Mouse (Mus musculus) CH12.LX (cell line): Measurements from ENCODE around the gene Cpt1a. TPM values are rescaled to one million over a fixed set of nuclear protein-coding genes. Genes with fewer than 3 reads are reported as not detected.

Source experiments
- DNase-seq: peaks from one replicate; pipeline ENCODE4 v3.0.0-alpha.2; 2013; ENCODE audit errors: extremely low read depth
- H3K27ac ChIP-seq: 2 replicates; pipeline ENCODE4 v1.5.1; 2012; ENCODE audit warnings: low read depth, mild to moderate bottlenecking, control low read depth, moderate library complexity; ENCODE audit not compliant: insufficient read depth
- H3K27me3 ChIP-seq: replicated peaks from 2 replicates; pipeline ENCODE3; 2012; ENCODE audit warnings: inconsistent platforms
- H3K36me3 ChIP-seq, 2 experiments: replicated peaks in 1 of 2; 2 replicates each; pipeline versions ENCODE3 to v1.6.1; 2012; ENCODE audit warnings: inconsistent platforms in 1 of 2, low read length in 1 of 2, mild to moderate bottlenecking in 1 of 2, mixed read lengths in 1 of 2, moderate library complexity in 1 of 2; ENCODE audit not compliant: control insufficient read depth in 1 of 2, insufficient read depth in 1 of 2
- H3K4me1 ChIP-seq, 2 experiments: 2 replicates each; pipeline ENCODE4 v1.6.1; 2012; ENCODE audit warnings: inconsistent platforms in 1 of 2, moderate library complexity in 1 of 2; ENCODE audit not compliant: insufficient read depth in 2 of 2, control insufficient read depth in 1 of 2
- H3K4me2 ChIP-seq: 2 replicates; pipeline ENCODE4 v1.6.1; 2012; ENCODE audit warnings: low read depth, mild to moderate bottlenecking, control low read depth; ENCODE audit not compliant: poor library complexity, insufficient read depth, severe bottlenecking
- H3K4me3 ChIP-seq, 3 experiments: fragments of 150-350 bp in 1 of 3; sonication (generic) in 1 of 3; replicated peaks in 1 of 3; 2 replicates each; pipeline versions ENCODE3 to v1.5.1; 2011 to 2012; ENCODE audit warnings: low read depth in 2 of 3, low read length in 2 of 3, mild to moderate bottlenecking in 2 of 3, moderate library complexity in 2 of 3, control low read depth in 1 of 3, improper control_type of control experiment in 1 of 3, inconsistent platforms in 1 of 3, mixed read lengths in 1 of 3; ENCODE audit not compliant: poor library complexity in 1 of 3
- H3K79me2 ChIP-seq: replicated peaks from 2 replicates; pipeline ENCODE4 v1.6.1; 2012; ENCODE audit warnings: mild to moderate bottlenecking, moderate library complexity; ENCODE audit not compliant: control insufficient read depth, poor library complexity, insufficient read depth, severe bottlenecking; ENCODE audit errors: extremely low read depth
- H3K9ac ChIP-seq: 2 replicates; pipeline ENCODE4 v1.6.1; 2012; ENCODE audit warnings: low read depth, mild to moderate bottlenecking, control low read depth, moderate library complexity; ENCODE audit not compliant: insufficient read depth
- H3K9me3 ChIP-seq: replicated peaks from 2 replicates; pipeline ENCODE3; 2012; ENCODE audit warnings: low read length, inconsistent platforms, mixed read lengths
- BHLHE40 ChIP-seq: IDR thresholded peaks from 2 replicates; pipeline ENCODE4 v1.6.1; 2011; ENCODE audit warnings: mild to moderate bottlenecking, low read depth, low read length, improper control_type of control experiment
- CHD1 ChIP-seq: IDR thresholded peaks from 2 replicates; pipeline ENCODE4 v1.6.1; 2012; ENCODE audit warnings: low read depth, low read length, improper control_type of control experiment, inconsistent platforms
- CHD2 ChIP-seq: IDR thresholded peaks from 2 replicates; pipeline ENCODE4 v1.6.1; 2011; ENCODE audit warnings: low read length, improper control_type of control experiment
- CTCF ChIP-seq, 2 experiments: IDR thresholded peaks in 1 of 2; conservative IDR thresholded peaks in 1 of 2; 2 replicates each; pipeline ENCODE4 v1.5.1; 2011 to 2012; ENCODE audit warnings: low read depth in 2 of 2, low read length in 2 of 2, improper control_type of control experiment in 1 of 2, inconsistent platforms in 1 of 2, mild to moderate bottlenecking in 1 of 2, moderate library complexity in 1 of 2
- E2F4 ChIP-seq: IDR thresholded peaks from 2 replicates; pipeline ENCODE4 v1.6.1; 2011; ENCODE audit warnings: low read depth, low read length, improper control_type of control experiment; ENCODE audit not compliant: insufficient replicate concordance
- ELF1 ChIP-seq: IDR thresholded peaks from 2 replicates; pipeline ENCODE4 v1.6.1; 2014; ENCODE audit warnings: low read depth, mild to moderate bottlenecking, inconsistent platforms, low read length, improper control_type of control experiment
- EP300 ChIP-seq: IDR thresholded peaks from 2 replicates; pipeline ENCODE4 v1.6.1; 2011; ENCODE audit warnings: low read length, improper control_type of control experiment
- ETS1 ChIP-seq: conservative IDR thresholded peaks from 2 replicates; pipeline ENCODE4 v1.6.1; 2012; ENCODE audit warnings: low read depth, mild to moderate bottlenecking, inconsistent platforms, low read length, improper control_type of control experiment, moderate library complexity
- GABPA ChIP-seq: IDR thresholded peaks from 2 replicates; pipeline ENCODE4 v1.6.1; 2012; ENCODE audit warnings: low read depth, low read length, improper control_type of control experiment, inconsistent platforms; ENCODE audit not compliant: insufficient replicate concordance
- HCFC1 ChIP-seq: IDR thresholded peaks from 2 replicates; pipeline ENCODE4 v1.6.1; 2012; ENCODE audit warnings: low read depth, mild to moderate bottlenecking, inconsistent platforms, low read length, improper control_type of control experiment
- IRF4 ChIP-seq: IDR thresholded peaks from 2 replicates; pipeline ENCODE4 v1.6.1; 2014; ENCODE audit warnings: low read depth, mild to moderate bottlenecking, inconsistent platforms, low read length, improper control_type of control experiment
- JUN ChIP-seq: IDR thresholded peaks from 2 replicates; pipeline ENCODE4 v1.6.1; 2011; ENCODE audit warnings: low read depth, mild to moderate bottlenecking, low read length, improper control_type of control experiment, moderate library complexity; ENCODE audit not compliant: insufficient read depth
- JUND ChIP-seq: conservative IDR thresholded peaks from 2 replicates; pipeline ENCODE4 v1.6.1; 2011; ENCODE audit warnings: low read depth, low read length, improper control_type of control experiment
- KAT2A ChIP-seq: IDR thresholded peaks from 2 replicates; pipeline ENCODE4 v1.6.1; 2012; ENCODE audit warnings: low read length, improper control_type of control experiment, inconsistent platforms; ENCODE audit not compliant: insufficient replicate concordance
- MAFK ChIP-seq: IDR thresholded peaks from 2 replicates; pipeline ENCODE4 v1.6.1; 2011; ENCODE audit warnings: low read length, improper control_type of control experiment; ENCODE audit not compliant: insufficient replicate concordance
- MAX ChIP-seq: IDR thresholded peaks from 2 replicates; pipeline ENCODE4 v1.6.1; 2011; ENCODE audit warnings: low read length, improper control_type of control experiment
- MAZ ChIP-seq: IDR thresholded peaks from 2 replicates; pipeline ENCODE4 v1.6.1; 2012; ENCODE audit warnings: low read depth, mild to moderate bottlenecking, inconsistent platforms, low read length, improper control_type of control experiment, moderate library complexity
- MEF2A ChIP-seq: IDR thresholded peaks from 2 replicates; pipeline ENCODE4 v1.6.1; 2014; ENCODE audit warnings: low read depth, mild to moderate bottlenecking, inconsistent platforms, low read length, improper control_type of control experiment, borderline replicate concordance
- MXI1 ChIP-seq: IDR thresholded peaks from 2 replicates; pipeline ENCODE4 v1.6.1; 2011; ENCODE audit warnings: mild to moderate bottlenecking, low read depth, low read length, improper control_type of control experiment
- MYC ChIP-seq: IDR thresholded peaks from 2 replicates; pipeline ENCODE4 v1.6.1; 2011; ENCODE audit warnings: low read depth, mild to moderate bottlenecking, improper control_type of control experiment, low read length
- NELFE ChIP-seq: IDR thresholded peaks from 2 replicates; pipeline ENCODE4 v1.6.1; 2011; ENCODE audit warnings: low read depth, low read length, improper control_type of control experiment
- NRF1 ChIP-seq: IDR thresholded peaks from 2 replicates; pipeline ENCODE4 v1.6.1; 2014; ENCODE audit warnings: low read depth, mild to moderate bottlenecking, inconsistent platforms, low read length, improper control_type of control experiment, moderate library complexity
- PAX5 ChIP-seq: IDR thresholded peaks from 2 replicates; pipeline ENCODE4 v1.6.1; 2012; ENCODE audit warnings: low read length, inconsistent platforms, mixed read lengths
- POLR2A ChIP-seq: IDR thresholded peaks from 2 replicates; pipeline ENCODE4 v1.6.1; 2011; ENCODE audit warnings: low read depth, mild to moderate bottlenecking, improper control_type of control experiment, low read length
- POLR2AphosphoS2 ChIP-seq: IDR thresholded peaks from 2 replicates; pipeline ENCODE4 v1.6.1; 2011; ENCODE audit warnings: low read depth, low read length, improper control_type of control experiment
- RAD21 ChIP-seq: IDR thresholded peaks from 2 replicates; pipeline ENCODE4 v1.6.1; 2011; ENCODE audit warnings: low read depth, mild to moderate bottlenecking, low read length, improper control_type of control experiment, moderate library complexity
- RCOR1 ChIP-seq: conservative IDR thresholded peaks from 2 replicates; pipeline ENCODE4 v1.6.1; 2012; ENCODE audit warnings: low read depth, mild to moderate bottlenecking, inconsistent platforms, low read length, improper control_type of control experiment
- SIN3A ChIP-seq: IDR thresholded peaks from 2 replicates; pipeline ENCODE4 v1.6.1; 2012; ENCODE audit warnings: low read length, improper control_type of control experiment, inconsistent platforms
- SMC3 ChIP-seq: IDR thresholded peaks from 2 replicates; pipeline ENCODE4 v1.6.1; 2011; ENCODE audit warnings: low read depth, low read length, improper control_type of control experiment
- TBP ChIP-seq: conservative IDR thresholded peaks from 2 replicates; pipeline ENCODE4 v1.6.1; 2011; ENCODE audit warnings: low read depth, low read length, improper control_type of control experiment
- TCF12 ChIP-seq: IDR thresholded peaks from 2 replicates; pipeline ENCODE4 v1.6.1; 2014; ENCODE audit warnings: low read depth, mild to moderate bottlenecking, inconsistent platforms, low read length, improper control_type of control experiment
- UBTF ChIP-seq: IDR thresholded peaks from 2 replicates; pipeline ENCODE4 v1.6.1; 2012; ENCODE audit warnings: low read depth, mild to moderate bottlenecking, inconsistent platforms, low read length, improper control_type of control experiment, moderate library complexity
- USF1 ChIP-seq: IDR thresholded peaks from 2 replicates; pipeline ENCODE4 v1.6.1; 2014; ENCODE audit warnings: low read depth, mild to moderate bottlenecking, inconsistent platforms, low read length, improper control_type of control experiment
- USF2 ChIP-seq: conservative IDR thresholded peaks from 2 replicates; pipeline ENCODE4 v1.6.1; 2011; ENCODE audit warnings: low read depth, low read length, improper control_type of control experiment
- ZC3H11A ChIP-seq: IDR thresholded peaks from 2 replicates; pipeline ENCODE4 v1.6.1; 2012; ENCODE audit warnings: low read depth, mild to moderate bottlenecking, inconsistent platforms, low read length, improper control_type of control experiment
- ZKSCAN1 ChIP-seq: IDR thresholded peaks from 2 replicates; pipeline ENCODE4 v1.6.1; 2012; ENCODE audit warnings: low read depth, inconsistent platforms, low read length, improper control_type of control experiment, borderline replicate concordance
- ZMIZ1 ChIP-seq: IDR thresholded peaks from 2 replicates; pipeline ENCODE4 v1.6.1; 2012; ENCODE audit warnings: low read depth, mild to moderate bottlenecking, inconsistent platforms, low read length, improper control_type of control experiment
- ZNF384 ChIP-seq: IDR thresholded peaks from 2 replicates; pipeline ENCODE4 v1.6.1; 2012; ENCODE audit warnings: low read depth, low read length, improper control_type of control experiment, inconsistent platforms
- dilution Hi-C: fragments of 300-500 bp; cut with MboI; formaldehyde crosslinking; loops from 2 replicates; pipeline ENCODE4 v1.14.3; 2020; ENCODE audit warnings: low sequenced_read_pairs; ENCODE audit not compliant: extremely low pct_unique_long_range_greater_than_20kb, extremely low pct_ligation_motif_present
- in situ Hi-C: fragments of 300-500 bp; cut with MboI; formaldehyde crosslinking; loops from 3 replicates; pipeline ENCODE4 v1.14.3; 2019; ENCODE audit warnings: low sequenced_read_pairs, low pct_ligation_motif_present, low pct_unique_long_range_greater_than_20kb, mixed read lengths
- polyA plus RNA-seq: library from polyadenylated mRNA; unstranded; fragments of >175 nt; gene quantifications from 2 replicates; pipeline ENCODE4 v1.2.1, GENCODE M21; 2012; ENCODE audit warnings: low read depth; ENCODE audit not compliant: insufficient read length
- total RNA-seq, 2 experiments: library from RNA; depleted of rRNA; stranded (reverse); fragments of 300-350 nt in 1 of 2; fragments of >200 nt in 1 of 2; gene quantifications; 2 replicates each; pipeline ENCODE4 v1.2.3; 2012 to 2014

Gene Cpt1a
- total and polyA plus RNA-seq, 3 experiments: 0.81 to 4.5 (median 2.6) TPM

DNA sequence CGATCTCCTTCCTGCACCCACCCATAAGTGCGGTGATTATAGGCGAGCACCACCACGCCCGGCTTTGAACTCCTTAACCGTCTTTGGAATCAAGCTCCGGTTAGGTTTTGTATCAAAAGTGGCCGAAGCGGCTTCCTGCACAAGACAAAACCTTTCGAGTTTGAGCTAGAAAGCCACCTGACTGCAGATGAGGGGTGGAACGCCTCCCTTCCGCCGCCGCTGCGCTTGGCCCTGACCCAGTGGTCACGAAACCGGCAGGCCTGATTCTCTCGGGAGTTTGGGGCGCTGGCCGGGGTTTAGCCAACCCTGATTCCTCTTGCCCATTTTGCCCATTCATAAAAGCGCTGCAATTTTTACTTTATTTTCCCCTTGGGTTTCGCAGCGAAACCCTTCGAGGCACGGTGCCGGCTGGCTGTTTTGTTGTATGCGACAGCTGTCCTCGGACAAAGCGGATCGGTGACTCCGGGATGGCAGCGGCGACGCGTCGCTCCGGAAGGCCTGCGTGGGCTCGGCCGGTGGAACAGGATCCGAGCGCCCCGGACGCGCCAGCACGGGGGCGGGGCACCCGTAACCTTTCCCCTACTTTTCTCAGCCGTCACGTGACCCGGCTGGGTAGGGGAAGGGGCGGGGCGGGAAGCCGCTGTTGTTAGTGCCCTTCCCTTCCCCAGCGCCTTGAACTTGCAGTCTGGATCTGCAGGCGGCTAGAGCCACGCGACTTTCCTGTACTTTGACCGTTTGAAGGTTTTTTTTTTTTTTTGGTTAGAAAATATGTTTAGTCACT, 3.0 kb downstream of the Cpt1a start:
- Histone ChIP-seq H3K9ac (peak overlapping the region; percentile 49; the same call in 1 of the 2 replicates), H3K27ac (peak overlapping the region; percentile 92), H3K9me3 (peaks cover 5% of the 10 kb centered on the region), H3K4me3 (peak overlapping the region; percentile 52 to 68 (median 59)), H3K4me2 (peak overlapping the region; percentile 64), H3K36me3 (no peaks in the 10 kb centered on the region), H3K27me3 (peaks cover 6% of the 10 kb centered on the region), H3K4me1 (peaks cover 2 to 29% of the 10 kb centered on the region in 2 experiments), H3K79me2 (no peaks in the 10 kb centered on the region)
- TF ChIP-seq TCF12 (0 out of 2 replicates have a peak, but pooled peaks have one; percentile 30), TBP (no peak), GABPA (no peak), E2F4 (no peak), POLR2A (peak; percentile 65; the same call in 1 of the 2 replicates), ELF1 (0 out of 2 replicates have a peak, but pooled peaks have one; percentile 18), SIN3A (peak; percentile 57; the same call in 1 of the 2 replicates), ZMIZ1 (no peak; the same call in 1 of the 2 replicates), SMC3 (no peak; the same call in 1 of the 2 replicates), CHD2 (no peak), USF2 (peak; percentile 95), ZNF384 (peak; percentile 45), MAX (peak; percentile 95), MAZ (no peak), POLR2AphosphoS2 (no peak), RAD21 (no peak), MAFK (no peak), ZC3H11A (no peak), JUND (no peak), NRF1 (peak; percentile 42), KAT2A (0 out of 2 replicates have a peak, but pooled peaks have one; percentile 20), UBTF (no peak; the same call in 1 of the 2 replicates), BHLHE40 (peak; percentile 75), IRF4 (no peak; the same call in 1 of the 2 replicates), HCFC1 (peak; percentile 33; the same call in 1 of the 2 replicates), NELFE (0 out of 2 replicates have a peak, but pooled peaks have one; percentile 15), USF1 (peak; percentile 97), CHD1 (no peak), MYC (no peak), ZKSCAN1 (no peak), MXI1 (peak; percentile 51), CTCF (conservative IDR thresholded peaks at IDR 0.05 in 1 of 2, IDR thresholded peaks at IDR 0.05 in 1 of 2; ENCODE audit: low read depth in 2 of 2, low read length in 2 of 2) (no peak), RCOR1 (no peak), ETS1 (no peak), MEF2A (no peak; the same call in 1 of the 2 replicates), PAX5 (no peak), JUN (no peak), EP300 (no peak)
- peak; percentile 88 for DNase-seq
- dilution Hi-C loops: no loop called here
- in situ Hi-C loops: no loop called here
